Mouse (Mus musculus) thymus, adult 2 months (tissue): Measurements from ENCODE around the gene Irak1. TPM values are rescaled to one million over a fixed set of nuclear protein-coding genes. Genes with fewer than 3 reads are reported as not detected.

ENCODE experiments used
- DNase-seq: peaks from one replicate; pipeline ENCODE4 v3.0.0; 2021
- H3K27ac ChIP-seq: fragments of 200-500 bp; 2 replicates; pipeline ENCODE4 v1.5.1; 2012; ENCODE audit warnings: low read length, control low read depth; ENCODE audit not compliant: control insufficient read depth, insufficient read depth
- H3K27me3 ChIP-seq: fragments of 200-500 bp; 2 replicates; pipeline ENCODE4 v1.6.1; 2012; ENCODE audit warnings: mild to moderate bottlenecking, low read length, moderate library complexity, mixed read lengths; ENCODE audit not compliant: control insufficient read depth, insufficient read depth
- H3K36me3 ChIP-seq: fragments of 200-500 bp; 2 replicates; pipeline ENCODE4 v1.6.1; 2012; ENCODE audit warnings: mild to moderate bottlenecking, low read length, moderate library complexity; ENCODE audit not compliant: control insufficient read depth, insufficient read depth
- H3K4me1 ChIP-seq: fragments of 200-500 bp; replicated peaks from 2 replicates; pipeline ENCODE4 v1.6.1; 2012; ENCODE audit warnings: low read length; ENCODE audit not compliant: control insufficient read depth, insufficient read depth
- H3K4me3 ChIP-seq: fragments of 200-500 bp; 2 replicates; pipeline ENCODE4 v1.5.1; 2012; ENCODE audit warnings: mild to moderate bottlenecking, low read length, control low read depth, moderate library complexity; ENCODE audit not compliant: control insufficient read depth, insufficient read depth
- CTCF ChIP-seq: fragments of 200-500 bp; IDR thresholded peaks from 2 replicates; pipeline ENCODE4 v1.5.1; 2012; ENCODE audit warnings: mild to moderate bottlenecking, control low read depth, low read length, moderate library complexity, borderline replicate concordance; ENCODE audit not compliant: control insufficient read depth, poor library complexity, insufficient read depth; ENCODE audit errors: extremely low read depth
- POLR2A ChIP-seq: fragments of 200-500 bp; IDR thresholded peaks from 2 replicates; pipeline ENCODE4 v1.6.1; 2012; ENCODE audit warnings: mild to moderate bottlenecking, low read length, control low read depth, moderate library complexity; ENCODE audit not compliant: control insufficient read depth, poor library complexity, insufficient read depth; ENCODE audit errors: extremely low read depth
- WGBS: fragments of 180-500 bp; shearing (Covaris S2); methylation state at CpG from one replicate; pipeline ENCODE4 v1.1.7; 2018; 5-methylcytosine and 5-hydroxymethylcytosine counted together
- polyA plus RNA-seq: library from polyadenylated mRNA; depleted of rRNA; stranded (reverse); fragments of >200 nt; gene quantifications from 2 replicates; pipeline ENCODE4 v1.2.3, GENCODE M21; 2012

Gene Irak1
- polyA plus RNA-seq, 1 experiment, result 166 TPM

DNA sequence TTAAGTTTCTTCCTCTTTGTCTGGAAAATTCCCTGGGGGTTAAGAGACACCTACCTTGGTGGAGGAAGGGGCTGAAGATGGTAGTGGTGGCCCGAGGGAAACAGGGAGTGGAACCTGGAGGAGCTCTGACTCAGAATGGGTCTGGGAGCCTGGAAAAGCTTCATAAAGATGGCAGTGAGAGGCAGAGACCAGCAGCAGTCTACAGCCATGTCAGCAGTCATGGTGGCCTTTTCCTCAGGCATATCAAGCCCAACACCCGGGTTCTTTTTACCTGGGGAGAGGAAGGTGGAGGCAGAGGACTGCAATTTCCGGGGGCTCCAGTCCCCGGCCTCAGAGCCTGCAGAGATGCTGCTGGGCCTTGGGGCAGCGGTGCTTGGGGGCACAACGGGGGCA is 927 bp downstream of the Irak1 start:
- H3K4me1 ChIP-seq, result peaks cover 6% of the 10 kb centered on the region
- no peaks in the 10 kb centered on the region; the same call in 1 of the 2 replicates for H3K36me3 ChIP-seq
- no peak for TF ChIP-seq CTCF
- TF ChIP-seq POLR2A, result no peak
- no peak overlapping the region for H3K27ac ChIP-seq
- 5% methylated on average over 6 of the region's 6 CpGs for WGBS
- no peaks in the 10 kb centered on the region for H3K27me3 ChIP-seq
- peak overlapping the region; percentile 98 for H3K4me3 ChIP-seq
- DNase-seq, result peak; percentile 10

DNA sequence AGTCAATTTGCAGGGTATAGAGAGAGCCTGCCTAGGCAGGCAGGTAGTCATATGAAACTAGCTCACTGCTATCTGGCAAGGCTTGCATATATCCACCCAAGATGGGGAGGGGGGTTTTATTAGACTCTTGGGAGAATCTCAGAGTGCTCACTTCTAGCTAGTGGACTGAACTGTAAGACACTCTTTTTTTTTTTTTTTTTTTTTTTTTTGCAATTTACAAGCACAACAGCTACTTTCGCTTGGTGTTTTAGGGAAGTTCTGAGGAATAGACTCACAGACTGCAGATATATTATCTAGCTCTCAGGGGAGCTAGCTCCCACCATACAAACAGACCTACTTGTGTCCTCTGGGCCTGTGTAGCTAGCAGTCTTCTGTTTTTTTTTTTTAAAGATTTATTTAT is 9.1 kb downstream of the Irak1 start:
- TF ChIP-seq CTCF (no peak), POLR2A (no peak)
- no peaks in the 10 kb centered on the region for H3K4me1 ChIP-seq
- no peak for DNase-seq
- H3K4me3 ChIP-seq, result no peak overlapping the region
- no peak overlapping the region for H3K27ac ChIP-seq
- no peaks in the 10 kb centered on the region; the same call in 1 of the 2 replicates for H3K36me3 ChIP-seq
- no peaks in the 10 kb centered on the region for H3K27me3 ChIP-seq
- 92% methylated on average over 1 of the region's 1 CpGs for WGBS

GRCm38 (mm10) chrX:74008063-74008462 is 15.7 kb downstream of the Irak1 start:
- DNase-seq, result no peak
- TF ChIP-seq CTCF (no peak), POLR2A (no peak)
- H3K27ac ChIP-seq, result no peak overlapping the region
- H3K36me3 ChIP-seq, result no peaks in the 10 kb centered on the region
- H3K4me3 ChIP-seq, result no peak overlapping the region
- no peaks in the 10 kb centered on the region for H3K27me3 ChIP-seq
- 83% methylated on average over 8 of the region's 8 CpGs for WGBS
- H3K4me1 ChIP-seq, result no peaks in the 10 kb centered on the region

- H3K27me3 ChIP-seq, result no peaks in the 10 kb centered on the region
- WGBS, result 96% methylated on average over 21 of the region's 21 CpGs
- DNase-seq, result no peak
- no peak for TF ChIP-seq POLR2A
- TF ChIP-seq CTCF, result no peak
- H3K4me1 ChIP-seq, result no peaks in the 10 kb centered on the region
- no peak overlapping the region for H3K27ac ChIP-seq
- H3K36me3 ChIP-seq, result no peaks in the 10 kb centered on the region
- H3K4me3 ChIP-seq, result no peak overlapping the region
Measured at GRCm38 (mm10) chrX:74006401-74006800, 17.3 kb downstream of the Irak1 start.

DNA sequence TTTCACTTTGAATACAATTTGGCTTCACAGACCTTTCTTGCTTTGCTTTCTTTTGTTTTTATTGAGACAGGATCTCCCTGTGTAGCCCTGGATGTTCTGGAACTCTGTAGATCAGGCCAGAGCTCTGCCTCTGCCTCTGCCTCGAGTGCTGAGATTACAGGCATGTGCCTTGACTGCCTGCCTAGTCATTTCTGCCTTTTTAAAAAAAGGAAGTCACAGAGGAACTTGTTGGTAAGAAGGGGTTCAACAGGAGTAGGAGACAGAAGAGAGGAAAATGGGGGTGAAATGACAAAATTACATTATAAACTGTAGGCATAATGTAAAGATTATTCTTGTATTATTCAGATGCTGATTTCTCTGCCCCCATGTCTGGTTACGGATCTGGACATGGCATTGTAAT is 20.1 kb downstream of the Irak1 start:
- H3K27me3 ChIP-seq, result no peaks in the 10 kb centered on the region
- H3K4me3 ChIP-seq, result no peak overlapping the region
- DNase-seq, result no peak

GRCm38 (mm10) chrX:74001024-74001423 is 22.7 kb downstream of the Irak1 start:
- WGBS, result 29% methylated on average over 3 of the region's 3 CpGs
- TF ChIP-seq POLR2A (no peak), CTCF (no peak)

More for the DNA sequence above, 20.1 kb downstream of the Irak1 start:
- Histone ChIP-seq H3K4me1 (no peaks in the 10 kb centered on the region), H3K27ac (no peak overlapping the region), H3K36me3 (no peaks in the 10 kb centered on the region)
- WGBS, result 53% methylated on average over 2 of the region's 2 CpGs
- TF ChIP-seq POLR2A (no peak), CTCF (no peak)

More at GRCm38 (mm10) chrX:74001024-74001423, 22.7 kb downstream of the Irak1 start:
- no peaks in the 10 kb centered on the region for H3K36me3 ChIP-seq
- no peak overlapping the region for H3K4me3 ChIP-seq
- no peaks in the 10 kb centered on the region for H3K27me3 ChIP-seq
- no peak overlapping the region for H3K27ac ChIP-seq
- no peak for DNase-seq
- H3K4me1 ChIP-seq, result no peaks in the 10 kb centered on the region
